Mouse (Mus musculus) heart, embryonic 11.5 days (tissue): ENCODE measurements around the gene Top2a. TPM values are rescaled to one million over a fixed set of nuclear protein-coding genes. Genes with fewer than 3 reads are reported as not detected.

Source experiments
- ATAC-seq: fragments of 200-750 bp; cut with Nextera tagmentation; replicated peaks from 2 replicates; pipeline ENCODE4 v1.8.0; 2017; ENCODE audit warnings: moderate library complexity; ENCODE audit not compliant: insufficient number of reproducible peaks, low FRiP score, low TSS enrichment
- H3K27ac ChIP-seq: fragments of 300-500 bp; sonication (generic); 2 replicates; pipeline ENCODE4 v1.5.1; 2014; ENCODE audit warnings: mild to moderate bottlenecking, low read depth, low read length
- H3K27me3 ChIP-seq: fragments of 300-500 bp; sonication (generic); 2 replicates; pipeline ENCODE4 v1.6.1; 2014; ENCODE audit warnings: mild to moderate bottlenecking, low read length, mixed read lengths; ENCODE audit not compliant: control insufficient read depth, insufficient read depth
- H3K36me3 ChIP-seq: fragments of 300-500 bp; sonication (generic); 2 replicates; pipeline ENCODE4 v1.6.1; 2014; ENCODE audit warnings: mild to moderate bottlenecking, low read length, moderate library complexity, mixed read lengths; ENCODE audit not compliant: control insufficient read depth, insufficient read depth
- H3K4me1 ChIP-seq: fragments of 300-500 bp; sonication (generic); 2 replicates; pipeline ENCODE4 v1.6.1; 2014; ENCODE audit warnings: low read length; ENCODE audit not compliant: control insufficient read depth, insufficient read depth
- H3K4me2 ChIP-seq: fragments of 300-500 bp; sonication (generic); 2 replicates; pipeline ENCODE4 v1.6.1; 2014; ENCODE audit warnings: mild to moderate bottlenecking, moderate library complexity
- H3K4me3 ChIP-seq: fragments of 300-500 bp; sonication (generic); 2 replicates; pipeline ENCODE4 v1.5.1; 2014; ENCODE audit warnings: low read depth, low read length
- H3K9ac ChIP-seq: fragments of 300-500 bp; sonication (generic); 2 replicates; pipeline ENCODE4 v1.6.1; 2014; ENCODE audit warnings: mild to moderate bottlenecking, low read depth, low read length, moderate library complexity
- H3K9me3 ChIP-seq: fragments of 300-500 bp; sonication (generic); replicated peaks from 2 replicates; pipeline ENCODE4 v1.6.1; 2016; ENCODE audit warnings: low read length; ENCODE audit not compliant: control insufficient read depth
- WGBS: fragments of 180-500 bp; shearing (Covaris S2); extraction: QIAGEN DNeasy Blood & Tissue Kit; methylation state at CpG from one replicate; pipeline ENCODE4 v1.1.7; 2014; ENCODE audit not compliant: insufficient replicate concordance; 5-methylcytosine and 5-hydroxymethylcytosine counted together
- polyA plus RNA-seq: library from polyadenylated mRNA; unstranded; fragments of >200 nt; fragmentation: Nextera tagmentation; extraction: Ambion mirVana; gene quantifications from 2 replicates; pipeline ENCODE4 v1.2.1, GENCODE M21; 2014

Gene Top2a
- polyA plus RNA-seq, 1 experiment from 2014 or later: 220 TPM

DNA sequence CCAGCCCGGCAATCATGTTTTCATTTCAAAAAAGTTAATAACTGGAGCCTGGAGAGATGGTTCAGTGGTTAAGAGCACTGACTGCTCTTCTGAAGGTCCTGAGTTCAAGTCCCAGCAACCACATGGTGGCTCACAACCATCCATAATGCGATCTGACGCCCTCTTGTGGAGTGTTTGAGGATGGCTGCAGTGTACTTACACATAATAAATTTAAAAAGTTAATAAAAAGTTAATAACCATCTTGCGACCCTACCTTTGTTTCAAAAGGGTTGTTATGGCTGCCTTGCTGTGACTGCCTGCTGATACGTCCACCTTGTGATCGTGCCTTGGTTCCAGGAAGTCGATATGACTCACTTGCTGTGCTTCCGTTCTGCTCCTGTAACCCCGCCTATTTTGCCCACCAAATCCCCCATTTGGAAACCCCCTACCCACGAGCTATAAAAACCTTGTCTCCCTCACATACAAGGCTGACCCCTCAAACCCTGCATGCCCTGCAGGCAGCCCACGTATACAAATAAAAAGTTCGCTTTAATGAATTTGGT, 3.0 kb upstream of the Top2a start:
- H3K9ac ChIP-seq: no peak overlapping the region
- H3K36me3 ChIP-seq: no peaks in the 10 kb centered on the region
- no peak overlapping the region for H3K4me2 ChIP-seq
- no peaks in the 10 kb centered on the region for H3K27me3 ChIP-seq
- ATAC-seq: no peak
- H3K27ac ChIP-seq: no peak overlapping the region
- no peak overlapping the region for H3K4me3 ChIP-seq
- no peaks in the 10 kb centered on the region for H3K9me3 ChIP-seq
- WGBS: 79% methylated on average over 12 of the region's 12 CpGs
- no peaks in the 10 kb centered on the region for H3K4me1 ChIP-seq

DNA sequence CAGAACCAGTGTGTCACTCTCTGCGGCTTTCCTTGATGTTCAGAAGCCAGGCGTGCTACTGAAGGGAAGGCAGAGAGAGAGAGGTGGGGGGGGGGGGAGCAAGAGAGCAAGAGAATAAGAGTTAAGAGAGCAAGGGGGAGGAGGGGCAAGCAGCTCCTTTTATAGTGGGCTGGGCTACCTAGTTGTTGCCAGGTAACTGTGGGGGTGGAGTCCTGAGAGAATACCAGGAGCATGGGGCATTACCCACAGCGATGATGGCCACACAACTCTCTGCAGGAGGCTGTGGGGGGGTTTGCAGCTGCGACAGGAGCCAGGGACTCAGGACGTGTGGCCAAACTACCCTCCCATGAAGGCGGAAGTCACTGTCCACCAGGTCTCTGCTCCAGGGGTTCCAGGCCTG, 1.9 kb upstream of the Top2a start:
- H3K4me2 ChIP-seq: no peak overlapping the region
- no peaks in the 10 kb centered on the region for H3K4me1 ChIP-seq
- no peak overlapping the region for H3K4me3 ChIP-seq
- no peak for ATAC-seq
- 88% methylated on average over 6 of the region's 6 CpGs for WGBS
- no peak overlapping the region for H3K27ac ChIP-seq
- H3K36me3 ChIP-seq: peaks cover 6% of the 10 kb centered on the region; the same call in 1 of the 2 replicates
- no peak overlapping the region for H3K9ac ChIP-seq
- no peaks in the 10 kb centered on the region for H3K9me3 ChIP-seq
- H3K27me3 ChIP-seq: no peaks in the 10 kb centered on the region

DNA sequence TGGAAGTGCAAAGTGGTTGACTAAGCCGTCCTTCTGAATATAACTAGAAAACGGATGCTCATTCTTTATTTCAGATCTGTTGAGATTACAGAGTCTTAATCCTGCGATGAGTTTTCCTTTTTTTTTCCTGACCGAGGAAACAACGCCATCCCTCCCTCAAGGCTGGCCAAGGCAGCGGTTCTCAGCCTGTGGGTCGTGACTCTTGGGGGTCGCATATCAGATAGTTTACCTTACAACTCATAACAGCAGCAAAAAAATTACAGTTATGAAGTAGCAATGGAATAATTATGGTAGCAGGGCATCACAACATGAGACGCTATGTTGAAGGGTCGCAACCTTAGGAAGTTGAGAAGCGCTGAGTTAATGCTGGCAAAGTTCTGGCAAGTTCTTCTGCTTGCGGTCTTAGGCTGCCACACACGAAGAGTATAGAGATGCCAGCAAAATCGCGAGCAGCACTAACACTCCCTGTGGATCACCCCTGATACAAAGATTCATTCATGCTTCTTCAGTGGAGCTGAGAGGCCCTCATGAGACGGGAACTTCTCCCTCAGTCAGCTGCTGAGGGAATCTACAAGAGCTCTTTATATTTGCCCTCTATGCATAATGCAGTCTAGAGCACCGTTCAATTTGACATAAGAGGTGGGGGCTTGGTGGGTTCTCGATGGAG, 612 bp upstream of the Top2a start:
- H3K9me3 ChIP-seq: no peaks in the 10 kb centered on the region
- 46% methylated on average over 18 of the region's 18 CpGs for WGBS
- peak overlapping the region; percentile 89 for H3K4me3 ChIP-seq
- H3K4me2 ChIP-seq: peak overlapping the region; percentile 54
- H3K27me3 ChIP-seq: no peaks in the 10 kb centered on the region
- H3K27ac ChIP-seq: no peak overlapping the region
- peaks cover 16% of the 10 kb centered on the region for H3K36me3 ChIP-seq
- H3K9ac ChIP-seq: no peak overlapping the region
- ATAC-seq: peak; percentile 5; the same call in 1 of the 2 replicates
- no peaks in the 10 kb centered on the region for H3K4me1 ChIP-seq

DNA sequence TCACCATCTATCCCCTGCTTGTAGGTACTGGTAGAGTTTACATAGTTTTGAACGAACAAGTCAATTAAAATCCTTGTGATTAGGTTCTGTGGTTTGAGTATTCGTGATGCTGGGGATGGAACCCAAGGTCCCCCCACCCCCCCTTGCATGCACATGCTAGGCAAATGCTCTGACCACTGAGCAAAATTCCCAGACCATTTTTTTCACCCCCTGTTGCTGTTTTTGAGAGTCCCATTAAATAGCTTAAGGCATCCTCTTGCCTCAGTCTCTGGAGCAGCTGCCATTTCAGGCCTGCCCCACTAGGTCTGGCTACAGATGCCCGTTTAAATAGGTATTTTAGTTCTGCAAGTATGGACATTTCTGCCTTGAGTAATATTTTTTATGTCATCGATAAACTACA, 895 bp downstream of the Top2a start:
- Histone ChIP-seq H3K27me3 (no peaks in the 10 kb centered on the region), H3K36me3 (peaks cover 20% of the 10 kb centered on the region), H3K4me3 (peak overlapping the region; percentile 89), H3K9ac (peak overlapping the region; percentile 93), H3K27ac (no peak overlapping the region), H3K9me3 (no peaks in the 10 kb centered on the region), H3K4me2 (peak overlapping the region; percentile 63), H3K4me1 (no peaks in the 10 kb centered on the region)
- WGBS: 9% methylated on average over 4 of the region's 4 CpGs
- ATAC-seq: no peak

DNA sequence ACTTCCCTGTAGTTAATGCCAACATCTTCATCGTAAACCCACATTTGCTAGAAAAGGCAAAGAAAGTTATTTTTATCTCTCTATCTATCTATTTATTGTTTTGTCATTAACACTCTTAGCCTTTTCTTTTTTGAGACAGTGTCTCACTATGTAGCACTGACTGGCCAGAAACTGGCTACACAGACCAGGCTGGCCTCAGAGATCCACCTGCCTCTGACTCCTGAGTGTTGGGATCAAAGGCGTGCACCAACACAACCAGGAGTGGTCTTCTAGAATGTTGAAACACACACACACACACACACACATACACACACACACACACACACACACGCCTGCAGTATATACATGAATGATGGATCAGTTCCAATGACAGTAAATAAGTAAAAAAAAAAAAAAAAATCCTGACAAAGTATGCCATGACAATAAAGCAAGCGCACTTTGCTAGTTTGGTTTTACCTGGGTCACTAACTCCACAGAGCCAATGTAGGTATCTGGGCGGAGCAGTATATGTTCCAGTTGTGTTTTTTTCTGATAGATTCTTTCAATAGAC, 1.5 kb downstream of the Top2a start:
- Histone ChIP-seq H3K27ac (no peak overlapping the region), H3K9me3 (no peaks in the 10 kb centered on the region), H3K27me3 (no peaks in the 10 kb centered on the region), H3K4me1 (no peaks in the 10 kb centered on the region), H3K4me2 (peak overlapping the region; percentile 63), H3K36me3 (peaks cover 26% of the 10 kb centered on the region), H3K4me3 (peak overlapping the region; percentile 89), H3K9ac (0 out of 2 replicates have a peak overlapping the region, but pooled peaks have one; percentile 29)
- ATAC-seq: no peak
- 82% methylated on average over 5 of the region's 5 CpGs for WGBS

DNA sequence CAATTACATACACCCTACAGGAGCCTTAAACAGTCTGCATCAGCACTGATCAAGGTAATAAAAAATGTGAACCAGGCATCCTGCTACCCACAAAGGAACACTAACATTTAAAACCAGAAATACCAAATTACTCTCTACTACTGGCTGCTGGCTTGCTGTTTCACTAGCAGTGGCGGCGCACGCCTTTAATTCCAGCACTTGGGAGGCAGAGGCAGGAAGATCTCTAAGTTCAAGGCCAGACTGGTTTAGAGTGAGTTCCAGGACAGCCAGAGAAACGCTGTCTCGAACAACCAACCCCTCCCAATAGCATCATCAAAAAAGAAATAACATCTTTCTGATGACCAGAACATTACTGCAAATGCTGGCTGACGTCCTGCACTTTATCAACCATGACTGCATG, 4.1 kb downstream of the Top2a start:
- WGBS: 92% methylated on average over 6 of the region's 6 CpGs
- Histone ChIP-seq H3K9ac (no peak overlapping the region), H3K27ac (no peak overlapping the region), H3K4me2 (no peak overlapping the region), H3K9me3 (no peaks in the 10 kb centered on the region), H3K27me3 (no peaks in the 10 kb centered on the region), H3K4me3 (no peak overlapping the region), H3K36me3 (peaks cover 39% of the 10 kb centered on the region), H3K4me1 (no peaks in the 10 kb centered on the region)
- no peak for ATAC-seq

DNA sequence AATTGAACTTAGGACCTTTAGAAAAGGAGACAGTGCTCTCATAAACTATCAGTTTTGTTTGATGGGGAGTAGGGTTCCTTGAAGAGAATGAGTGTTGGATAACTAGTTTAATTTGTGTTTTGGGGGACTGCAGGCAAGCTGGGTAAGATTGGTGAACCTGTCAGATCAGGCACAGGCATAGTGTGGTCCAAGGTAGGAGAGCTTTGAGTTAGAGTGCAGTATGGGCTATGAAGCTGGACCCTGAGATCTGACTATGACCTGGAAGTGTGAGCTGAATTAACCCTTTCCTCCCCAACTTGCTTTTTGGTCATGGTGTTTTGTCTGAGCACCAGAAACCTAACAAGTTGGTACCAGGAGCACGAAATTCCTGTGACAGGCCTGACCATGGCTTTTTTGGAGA, 10.1 kb downstream of the Top2a start:
- no peaks in the 10 kb centered on the region for H3K27me3 ChIP-seq
- no peak overlapping the region for H3K4me2 ChIP-seq
- no peak for ATAC-seq
- no peak overlapping the region for H3K27ac ChIP-seq
- H3K9ac ChIP-seq: no peak overlapping the region
- no peaks in the 10 kb centered on the region for H3K4me1 ChIP-seq
- 97% methylated on average over 1 of the region's 1 CpGs for WGBS
- peaks cover 43% of the 10 kb centered on the region for H3K36me3 ChIP-seq
- no peak overlapping the region for H3K4me3 ChIP-seq
- no peaks in the 10 kb centered on the region for H3K9me3 ChIP-seq

DNA sequence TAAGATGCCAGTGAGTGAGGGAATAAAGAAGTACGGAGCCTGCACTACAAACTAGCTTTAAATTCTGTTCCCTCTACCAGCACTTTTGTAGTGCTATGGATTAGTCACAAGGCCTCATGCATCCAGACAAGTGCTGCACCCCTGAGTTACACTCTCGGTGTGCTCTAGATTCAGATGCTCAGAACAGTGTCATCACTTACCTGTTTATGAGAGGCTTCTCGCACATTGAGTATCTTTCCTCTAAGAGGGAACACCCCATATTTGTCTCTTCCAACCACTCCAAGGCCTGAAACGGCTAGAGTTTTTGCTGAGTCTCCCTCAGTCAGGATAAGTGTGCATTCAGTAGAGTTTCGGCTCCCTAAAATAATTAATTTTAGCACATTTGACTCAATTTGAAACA, 13.3 kb downstream of the Top2a start:
- H3K4me2 ChIP-seq: no peak overlapping the region
- H3K27ac ChIP-seq: no peak overlapping the region
- H3K36me3 ChIP-seq: peaks cover 42% of the 10 kb centered on the region
- ATAC-seq: no peak
- no peaks in the 10 kb centered on the region for H3K9me3 ChIP-seq
- no peak overlapping the region for H3K4me3 ChIP-seq
- no peaks in the 10 kb centered on the region for H3K27me3 ChIP-seq
- 93% methylated on average over 5 of the region's 5 CpGs for WGBS
- no peak overlapping the region for H3K9ac ChIP-seq
- no peaks in the 10 kb centered on the region for H3K4me1 ChIP-seq

DNA sequence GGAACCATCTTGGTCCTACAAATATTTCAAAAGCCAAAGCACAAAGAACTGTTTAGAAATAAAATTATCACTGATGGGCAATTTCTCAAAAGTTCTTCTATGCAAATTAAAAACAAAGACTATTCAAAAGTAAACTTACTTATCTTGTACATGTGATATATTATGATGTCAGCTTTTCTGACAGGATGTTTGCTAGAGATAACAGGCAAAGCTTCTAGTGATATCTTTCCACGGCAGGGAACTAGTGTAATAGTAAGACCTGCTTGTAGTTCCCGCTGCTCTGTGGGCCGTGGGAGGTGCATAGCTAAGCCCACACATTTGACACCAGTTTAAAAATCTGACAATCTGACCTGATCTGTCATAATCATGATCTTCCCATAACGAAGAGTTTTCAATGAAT, 13.9 kb downstream of the Top2a start:
- Histone ChIP-seq H3K9ac (no peak overlapping the region), H3K27ac (no peak overlapping the region), H3K4me2 (no peak overlapping the region), H3K9me3 (no peaks in the 10 kb centered on the region), H3K4me3 (no peak overlapping the region), H3K4me1 (no peaks in the 10 kb centered on the region), H3K36me3 (peaks cover 43% of the 10 kb centered on the region), H3K27me3 (no peaks in the 10 kb centered on the region)
- no peak for ATAC-seq
- WGBS: 63% methylated on average over 4 of the region's 4 CpGs
